Mouse (Mus musculus) megakaryocyte, embryonic 14.5 days (primary cell): ENCODE results near the gene Mylip. TPM values are rescaled to one million over a fixed set of nuclear protein-coding genes. Genes with fewer than 3 reads are reported as not detected.
A peak's percentile ranks its signal among the peaks of the same experiment; 100 is the strongest.

Source experiments
- H3K27me3 ChIP-seq: replicated peaks from 2 replicates; pipeline ENCODE3; 2012; ENCODE audit warnings: inconsistent platforms
- H3K36me3 ChIP-seq: replicated peaks from 2 replicates; pipeline ENCODE3; 2012; ENCODE audit warnings: low read length, inconsistent platforms, mixed read lengths
- H3K4me1 ChIP-seq: 2 replicates; pipeline ENCODE4 v1.6.1; 2012; ENCODE audit warnings: inconsistent platforms
- H3K4me3 ChIP-seq: replicated peaks from 2 replicates; pipeline ENCODE3; 2012; ENCODE audit warnings: moderate library complexity, mild to moderate bottlenecking, inconsistent platforms
- H3K9me3 ChIP-seq: 2 replicates; pipeline ENCODE4 v1.6.1; 2012; ENCODE audit warnings: inconsistent platforms
- FLI1 ChIP-seq: IDR thresholded peaks from 2 replicates; pipeline ENCODE4 v1.6.1; 2012; ENCODE audit warnings: low read length, inconsistent platforms, mixed read lengths
- GATA1 ChIP-seq: IDR thresholded peaks from 3 replicates; pipeline ENCODE4 v1.6.1; 2012; ENCODE audit warnings: mixed read lengths, low read length, inconsistent platforms, borderline replicate concordance
- polyA plus RNA-seq: library from polyadenylated mRNA; stranded (reverse); fragments of >175 nt; gene quantifications from 2 replicates; pipeline ENCODE4 v1.2.3, GENCODE M21; 2012; ENCODE audit warnings: low replicate concordance; ENCODE audit not compliant: insufficient read depth

Mylip gene
- polyA plus RNA-seq: 4.6 and 7.1 TPM in 2 replicates

DNA sequence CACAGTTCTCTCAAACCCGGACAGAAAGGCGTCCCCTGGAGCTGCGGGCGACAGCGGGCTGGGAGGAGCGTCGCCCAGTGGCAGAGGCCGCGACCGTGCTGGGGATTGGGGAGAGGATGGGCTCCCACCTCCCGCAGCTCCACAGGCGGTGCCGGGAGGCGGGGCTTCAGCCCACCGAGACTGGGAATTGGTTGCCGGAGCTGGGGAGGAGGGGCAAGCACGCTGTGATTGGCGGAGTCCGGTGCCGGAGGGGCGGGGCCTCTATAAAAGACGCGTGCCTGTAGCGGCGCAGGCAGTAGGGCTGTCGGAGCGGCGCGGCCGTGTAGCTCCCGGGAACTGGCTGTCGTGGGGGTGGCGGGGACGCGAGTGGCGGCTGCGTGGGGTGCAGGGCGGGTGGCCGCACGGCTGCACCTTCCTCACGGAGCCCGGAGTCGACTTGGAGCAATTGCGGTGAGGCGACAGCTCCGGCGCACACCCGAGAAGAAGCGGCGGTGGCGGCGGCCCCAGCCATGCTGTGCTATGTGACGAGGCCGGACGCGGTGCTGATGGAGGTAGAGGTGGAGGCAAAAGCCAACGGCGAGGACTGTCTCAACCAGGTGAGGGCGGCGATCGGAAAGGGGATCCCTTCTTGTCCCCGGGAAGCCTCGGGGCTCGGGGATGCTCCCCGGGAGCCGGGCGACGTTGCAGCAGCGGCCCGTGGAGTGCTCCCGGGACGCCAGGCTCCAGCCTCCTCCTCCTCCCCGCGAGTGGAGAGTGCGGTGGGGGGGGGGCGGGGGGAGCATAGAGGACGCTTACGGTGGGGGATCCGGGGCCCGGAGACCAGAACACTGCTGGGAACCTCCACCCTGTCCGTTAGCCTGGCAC is at the start of gene Mylip:
Gene Mylip (plus strand): TSS at position 295 of the 864 bp plus-strand sequence.
- H3K9me3 ChIP-seq: peaks cover 14% of the 10 kb centered on the region
- H3K27me3 ChIP-seq: no peaks in the 10 kb centered on the region
- H3K36me3 ChIP-seq: peaks cover 34% of the 10 kb centered on the region
- H3K4me3 ChIP-seq: peak within 1 kb of the TSS; percentile 99
- TF ChIP-seq FLI1 (no peak), GATA1 (no peak)
- peaks cover 44% of the 10 kb centered on the region for H3K4me1 ChIP-seq

DNA sequence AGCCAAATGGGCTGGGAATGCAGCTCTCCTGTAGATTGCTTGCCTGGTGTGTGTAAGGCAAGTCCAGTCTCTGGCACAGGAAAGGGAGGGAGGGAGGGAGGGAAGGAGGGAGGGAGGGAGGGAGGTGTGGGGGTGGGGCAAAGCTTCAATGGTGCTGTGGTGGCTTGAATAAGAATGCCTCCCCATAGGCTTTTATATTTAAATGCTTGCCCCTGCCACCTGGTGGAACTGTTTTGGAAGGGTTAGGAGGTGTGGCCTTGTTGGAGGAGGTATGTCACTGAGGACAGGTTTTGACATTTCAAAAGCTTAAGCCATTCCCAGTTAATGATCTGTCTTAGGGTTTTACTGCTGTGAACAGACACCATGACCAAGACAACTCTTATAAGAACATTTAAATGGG is 47.6 kb upstream of the Mylip start:
- Histone ChIP-seq H3K36me3 (no peaks in the 10 kb centered on the region), H3K4me1 (no peaks in the 10 kb centered on the region), H3K4me3 (no peak overlapping the region), H3K9me3 (peaks cover 13% of the 10 kb centered on the region), H3K27me3 (peaks cover 6% of the 10 kb centered on the region)
- TF ChIP-seq FLI1 (no peak), GATA1 (no peak)

DNA sequence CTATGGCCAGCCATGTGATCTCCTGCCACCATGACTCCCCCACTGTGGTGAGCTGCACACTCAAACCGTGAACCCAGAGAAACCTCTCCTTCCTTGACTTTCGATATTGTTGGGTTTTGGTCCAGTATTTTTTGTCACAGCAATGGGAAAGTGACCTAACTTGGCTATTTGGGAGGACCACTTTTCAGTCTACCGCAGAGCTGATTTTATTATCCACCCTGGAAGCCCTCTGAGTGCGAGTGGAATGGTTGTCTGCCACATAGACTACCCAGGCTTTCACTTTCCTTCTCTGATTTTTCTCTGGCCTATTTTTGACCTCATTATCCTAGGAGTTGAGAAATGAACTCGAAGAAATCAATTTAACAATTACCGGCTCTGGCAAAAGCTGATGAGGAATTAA is 46.0 kb upstream of the Mylip start:
- H3K36me3 ChIP-seq: no peaks in the 10 kb centered on the region
- H3K4me3 ChIP-seq: no peak overlapping the region
- H3K9me3 ChIP-seq: peaks cover 13% of the 10 kb centered on the region
- TF ChIP-seq FLI1 (no peak), GATA1 (no peak)
- H3K4me1 ChIP-seq: no peaks in the 10 kb centered on the region
- peaks cover 8% of the 10 kb centered on the region for H3K27me3 ChIP-seq

DNA sequence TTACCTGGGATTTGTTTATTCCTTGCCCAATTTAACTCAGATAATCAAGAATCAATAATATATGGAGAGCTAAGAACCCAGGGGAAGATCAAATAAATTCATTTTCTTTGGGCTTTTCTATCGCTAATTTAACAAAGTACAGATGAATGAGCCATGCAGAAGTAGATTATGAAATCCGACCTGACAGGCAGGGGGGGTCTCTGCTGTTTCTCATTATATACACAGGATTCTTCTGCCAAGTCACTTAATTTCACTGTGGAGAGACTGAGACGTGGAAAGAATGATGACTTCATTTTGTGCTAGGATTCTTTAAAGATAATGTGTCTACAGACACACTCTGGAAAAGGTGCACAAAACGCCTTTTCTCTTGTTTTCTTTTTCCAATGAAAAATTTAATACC is 45.6 kb upstream of the Mylip start:
- H3K4me1 ChIP-seq: no peaks in the 10 kb centered on the region
- no peaks in the 10 kb centered on the region for H3K36me3 ChIP-seq
- TF ChIP-seq GATA1 (no peak), FLI1 (no peak)
- H3K4me3 ChIP-seq: no peak overlapping the region
- peaks cover 13% of the 10 kb centered on the region for H3K9me3 ChIP-seq
- H3K27me3 ChIP-seq: peaks cover 8% of the 10 kb centered on the region

DNA sequence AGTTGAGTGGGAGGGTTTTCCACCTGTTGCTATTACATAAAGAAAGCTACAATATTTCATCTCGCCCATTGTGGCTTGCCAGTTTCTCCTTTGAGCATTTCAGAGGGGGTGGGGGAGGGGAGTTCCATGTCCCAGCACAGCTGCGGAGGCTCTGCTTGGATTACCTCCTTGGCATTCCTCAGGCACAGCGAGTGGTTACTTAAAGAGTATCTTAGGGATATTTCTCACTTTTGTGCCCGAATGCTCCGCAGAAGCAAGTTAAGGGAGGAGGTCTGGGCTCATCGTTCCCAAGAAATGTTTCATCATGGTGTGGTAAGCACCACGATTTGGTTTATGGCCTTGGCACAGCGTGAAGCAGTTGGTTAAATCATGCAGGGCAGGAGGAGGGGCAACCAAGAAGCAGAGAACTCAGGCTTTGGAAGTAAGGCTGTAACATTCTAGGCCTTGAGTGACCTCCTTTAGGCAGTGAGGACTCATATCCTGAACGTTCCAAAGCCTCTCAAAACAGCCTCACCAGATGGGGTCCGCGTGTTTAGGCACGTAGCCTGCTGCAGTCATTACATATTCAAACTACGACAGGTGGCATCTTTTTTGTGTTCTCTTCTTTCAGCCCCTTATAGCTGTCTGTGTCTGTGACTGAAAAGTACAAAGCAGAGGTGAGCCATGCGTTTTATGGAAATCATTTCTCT is 43.9 kb upstream of the Mylip start:
- no peak overlapping the region for H3K4me3 ChIP-seq
- no peaks in the 10 kb centered on the region for H3K4me1 ChIP-seq
- H3K36me3 ChIP-seq: no peaks in the 10 kb centered on the region
- H3K27me3 ChIP-seq: peaks cover 6% of the 10 kb centered on the region
- TF ChIP-seq GATA1 (no peak), FLI1 (no peak)
- peaks cover 13% of the 10 kb centered on the region for H3K9me3 ChIP-seq

DNA sequence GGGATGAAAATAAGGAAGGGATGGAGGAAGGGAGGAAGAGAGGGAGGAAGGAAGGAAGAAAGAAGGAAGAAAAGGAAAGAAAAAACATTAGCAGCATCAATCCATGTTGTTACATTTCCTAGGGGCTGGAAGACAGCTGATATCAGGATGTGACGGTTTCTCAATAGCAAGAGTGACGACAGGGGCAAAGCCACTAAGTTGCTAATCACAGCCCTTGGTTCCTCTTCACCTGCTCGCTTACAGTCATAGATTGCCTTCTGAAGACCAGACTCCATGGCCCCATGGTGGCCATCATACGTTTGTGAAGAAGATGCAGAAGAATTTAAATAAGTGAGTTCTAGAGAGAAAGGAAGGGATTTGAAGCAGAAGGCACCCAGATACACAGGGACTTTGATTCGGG is 38.1 kb upstream of the Mylip start:
- Histone ChIP-seq H3K4me1 (0 out of 2 replicates have a peak, but pooled peaks cover 3% of the 10 kb centered on the region), H3K36me3 (no peaks in the 10 kb centered on the region), H3K27me3 (peaks cover 3% of the 10 kb centered on the region), H3K4me3 (no peak overlapping the region), H3K9me3 (no peaks in the 10 kb centered on the region; the same call in 1 of the 2 replicates)
- TF ChIP-seq FLI1: no peak
- no peak for TF ChIP-seq GATA1

DNA sequence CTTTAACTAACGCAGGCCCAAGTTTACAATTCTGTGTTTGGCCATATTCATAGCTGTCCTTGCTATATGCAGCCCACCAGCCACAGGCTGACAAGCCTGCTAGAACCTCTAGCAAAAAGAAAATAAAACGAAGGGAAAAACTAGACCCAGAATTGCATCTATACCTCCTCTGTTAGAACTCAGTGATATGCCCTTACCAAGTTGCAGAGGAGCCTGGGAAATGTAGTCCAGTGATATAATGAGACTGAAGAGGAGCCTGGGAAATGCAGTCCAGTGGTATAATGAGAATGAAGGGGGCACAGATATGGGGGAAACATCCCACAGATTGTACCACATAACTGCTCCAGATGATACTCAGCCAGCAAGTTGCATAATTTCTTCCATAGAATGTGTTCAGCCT is 34.7 kb upstream of the Mylip start:
- H3K9me3 ChIP-seq: no peaks in the 10 kb centered on the region; the same call in 1 of the 2 replicates
- TF ChIP-seq GATA1 (no peak), FLI1 (no peak)
- H3K4me3 ChIP-seq: no peak overlapping the region
- H3K4me1 ChIP-seq: peaks cover 21% of the 10 kb centered on the region
- no peaks in the 10 kb centered on the region for H3K27me3 ChIP-seq
- H3K36me3 ChIP-seq: no peaks in the 10 kb centered on the region

DNA sequence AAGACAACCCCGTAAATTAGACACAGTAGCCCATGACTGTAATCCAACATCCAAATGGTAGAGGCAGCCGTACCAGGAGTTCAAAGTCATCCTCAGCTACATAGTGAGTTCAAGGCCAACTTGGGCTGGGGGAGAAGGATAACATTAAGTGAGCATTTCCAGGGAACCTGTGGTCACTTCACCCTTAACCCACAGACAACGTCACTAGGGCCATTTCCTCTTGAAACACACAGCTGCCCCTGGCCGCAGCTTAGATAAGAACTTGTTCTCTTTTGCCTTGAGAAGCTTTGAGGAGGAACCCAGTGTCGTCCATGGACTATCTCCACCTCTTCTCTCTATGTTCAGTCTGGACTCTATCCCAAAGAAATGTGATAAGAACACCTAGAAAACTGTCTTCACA is 31.3 kb upstream of the Mylip start:
- no peak overlapping the region for H3K4me3 ChIP-seq
- H3K27me3 ChIP-seq: peaks cover 4% of the 10 kb centered on the region
- H3K36me3 ChIP-seq: peaks cover 4% of the 10 kb centered on the region
- peaks cover 25% of the 10 kb centered on the region for H3K4me1 ChIP-seq
- TF ChIP-seq GATA1 (peak; percentile 63; the same call in 2 of the 3 replicates), FLI1 (no peak)
- peaks cover 15% of the 10 kb centered on the region for H3K9me3 ChIP-seq

DNA sequence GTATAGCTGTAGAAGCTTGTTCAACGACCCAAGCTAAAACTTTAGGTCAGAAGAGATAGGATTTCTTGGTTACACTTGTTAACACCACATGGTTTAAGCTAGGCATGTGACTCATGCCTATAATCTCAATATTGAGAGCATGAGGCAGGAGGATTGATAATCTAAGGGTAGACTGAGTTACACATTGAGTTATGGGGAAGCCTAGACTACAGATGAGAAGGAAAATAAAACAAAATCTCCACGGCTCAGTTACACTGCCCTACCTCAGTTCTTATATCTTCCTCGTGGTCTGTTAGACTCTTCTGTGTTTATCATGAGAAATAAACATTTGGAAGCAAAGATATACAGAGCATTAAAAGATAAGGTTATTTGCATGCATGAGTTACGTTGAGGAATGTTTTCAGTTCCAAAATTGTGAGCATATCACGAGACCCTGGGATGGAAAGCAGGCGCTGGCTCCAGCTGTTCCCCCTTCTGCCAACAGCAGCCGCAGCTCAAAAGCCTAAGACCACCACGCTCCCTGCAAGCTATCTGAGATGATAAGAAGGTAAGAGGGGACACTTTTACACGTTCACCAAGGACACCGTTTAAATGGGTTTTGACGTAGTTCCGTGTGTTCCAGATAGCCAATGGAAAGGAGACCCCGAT is 30.7 kb upstream of the Mylip start:
- TF ChIP-seq GATA1: no peak
- TF ChIP-seq FLI1: no peak
- H3K9me3 ChIP-seq: peaks cover 15% of the 10 kb centered on the region
- peaks cover 8% of the 10 kb centered on the region for H3K27me3 ChIP-seq
- H3K4me3 ChIP-seq: no peak overlapping the region
- peaks cover 27% of the 10 kb centered on the region for H3K4me1 ChIP-seq
- H3K36me3 ChIP-seq: peaks cover 4% of the 10 kb centered on the region
